Mouse (Mus musculus): ENCODE data around the gene Chrng. TPM values are rescaled to one million over a fixed set of nuclear protein-coding genes. Genes with fewer than 3 reads are reported as not detected.

Gene Chrng
- polyA plus RNA-seq, 1 experiment from 2014 or later, result 5.7 TPM

- H3K4me1 ChIP-seq (ENCODE audit: control insufficient read depth, insufficient read depth, low read length), result peaks cover 3% of the 10 kb centered on the region; the same call in 1 of the 2 replicates
- ATAC-seq (ENCODE audit: insufficient read depth, low FRiP score), result 0 out of 2 replicates have a peak, but pooled peaks have one; percentile 25
- H3K27ac ChIP-seq (ENCODE audit: low read length), result no peak overlapping the region
- peak overlapping the region; percentile 72 for H3K9ac ChIP-seq (ENCODE audit: low read length)
- H3K36me3 ChIP-seq (ENCODE audit: control insufficient read depth, insufficient read depth, low read length), result no peaks in the 10 kb centered on the region
- peak overlapping the region; percentile 60 for H3K4me3 ChIP-seq (replicated peaks; ENCODE audit: low read length)
- peak overlapping the region; percentile 98 for H3K4me2 ChIP-seq (ENCODE audit: low read depth, low read length)
- under 1% methylated on average over 15 of the region's 15 CpGs for WGBS
- H3K27me3 ChIP-seq (ENCODE audit: control insufficient read depth, insufficient read depth, low read length), result peaks cover 42% of the 10 kb centered on the region
- no peaks in the 10 kb centered on the region for H3K9me3 ChIP-seq (replicated peaks; ENCODE audit: control insufficient read depth, low read length)
Measured at GRCm38 (mm10) chr1:87187037-87187355, 17.5 kb upstream of the Chrng start.

- Histone ChIP-seq H3K27ac (ENCODE audit: low read length) (no peak within 1 kb of the TSS), H3K4me1 (ENCODE audit: control insufficient read depth, insufficient read depth, low read length) (no peaks in the 10 kb centered on the region; the same call in 1 of the 2 replicates), H3K4me3 (replicated peaks; ENCODE audit: low read length) (no peak within 1 kb of the TSS), H3K9me3 (replicated peaks; ENCODE audit: control insufficient read depth, low read length) (no peaks in the 10 kb centered on the region), H3K9ac (ENCODE audit: low read length) (no peak within 1 kb of the TSS), H3K4me2 (ENCODE audit: low read depth, low read length) (no peak within 1 kb of the TSS), H3K36me3 (ENCODE audit: control insufficient read depth, insufficient read depth, low read length) (no peaks in the 10 kb centered on the region), H3K27me3 (ENCODE audit: control insufficient read depth, insufficient read depth, low read length) (peaks cover 21% of the 10 kb centered on the region)
- 23% methylated on average over 4 of the region's 4 CpGs for WGBS
- ATAC-seq (ENCODE audit: insufficient read depth, low FRiP score), result no peak
Measured at GRCm38 (mm10) chr1:87190429-87190828, 14.0 kb upstream of the Chrng start, which contains the start of gene Chrnd. Gene Chrnd, plus strand, starts transcription at chr1:87190607.

- no peaks in the 10 kb centered on the region for H3K9me3 ChIP-seq (replicated peaks; ENCODE audit: control insufficient read depth, low read length)
- H3K27ac ChIP-seq (ENCODE audit: low read length), result no peak overlapping the region
- H3K36me3 ChIP-seq (ENCODE audit: control insufficient read depth, insufficient read depth, low read length), result no peaks in the 10 kb centered on the region
- H3K4me1 ChIP-seq (ENCODE audit: control insufficient read depth, insufficient read depth, low read length), result no peaks in the 10 kb centered on the region
- H3K4me2 ChIP-seq (ENCODE audit: low read depth, low read length), result no peak overlapping the region
- H3K27me3 ChIP-seq (ENCODE audit: control insufficient read depth, insufficient read depth, low read length), result no peaks in the 10 kb centered on the region
- H3K9ac ChIP-seq (ENCODE audit: low read length), result no peak overlapping the region
- 76% methylated on average over 9 of the region's 9 CpGs for WGBS
- ATAC-seq (ENCODE audit: insufficient read depth, low FRiP score), result no peak
- no peak overlapping the region for H3K4me3 ChIP-seq (replicated peaks; ENCODE audit: low read length)
Measured at GRCm38 (mm10) chr1:87197296-87197695, 7.2 kb upstream of the Chrng start.

GRCm38 (mm10) chr1:87198119-87199065 is 6.1 kb upstream of the Chrng start:
- no peak overlapping the region for H3K4me2 ChIP-seq (ENCODE audit: low read depth, low read length)
- 74% methylated on average over 12 of the region's 12 CpGs for WGBS
- no peaks in the 10 kb centered on the region for H3K4me1 ChIP-seq (ENCODE audit: control insufficient read depth, insufficient read depth, low read length)
- no peaks in the 10 kb centered on the region for H3K9me3 ChIP-seq (replicated peaks; ENCODE audit: control insufficient read depth, low read length)
- no peak overlapping the region for H3K4me3 ChIP-seq (replicated peaks; ENCODE audit: low read length)
- no peaks in the 10 kb centered on the region for H3K36me3 ChIP-seq (ENCODE audit: control insufficient read depth, insufficient read depth, low read length)
- H3K9ac ChIP-seq (ENCODE audit: low read length), result no peak overlapping the region
- no peak for ATAC-seq (ENCODE audit: insufficient read depth, low FRiP score)
- H3K27me3 ChIP-seq (ENCODE audit: control insufficient read depth, insufficient read depth, low read length), result no peaks in the 10 kb centered on the region
- no peak overlapping the region for H3K27ac ChIP-seq (ENCODE audit: low read length)

GRCm38 (mm10) chr1:87200811-87201210 is 3.6 kb upstream of the Chrng start:
- ATAC-seq (ENCODE audit: insufficient read depth, low FRiP score), result no peak
- Histone ChIP-seq H3K4me3 (replicated peaks; ENCODE audit: low read length) (no peak overlapping the region), H3K27me3 (ENCODE audit: control insufficient read depth, insufficient read depth, low read length) (peaks cover 3% of the 10 kb centered on the region; the same call in 1 of the 2 replicates), H3K9me3 (replicated peaks; ENCODE audit: control insufficient read depth, low read length) (no peaks in the 10 kb centered on the region), H3K36me3 (ENCODE audit: control insufficient read depth, insufficient read depth, low read length) (no peaks in the 10 kb centered on the region), H3K4me1 (ENCODE audit: control insufficient read depth, insufficient read depth, low read length) (0 out of 2 replicates have a peak, but pooled peaks cover 4% of the 10 kb centered on the region), H3K4me2 (ENCODE audit: low read depth, low read length) (no peak overlapping the region), H3K27ac (ENCODE audit: low read length) (no peak overlapping the region), H3K9ac (ENCODE audit: low read length) (no peak overlapping the region)
- WGBS, result 31% methylated on average over 2 of the region's 2 CpGs

GRCm38 (mm10) chr1:87201848-87202247 is 2.6 kb upstream of the Chrng start:
- H3K4me1 ChIP-seq (ENCODE audit: control insufficient read depth, insufficient read depth, low read length), result 0 out of 2 replicates have a peak, but pooled peaks cover 5% of the 10 kb centered on the region
- H3K9ac ChIP-seq (ENCODE audit: low read length), result no peak overlapping the region
- H3K4me3 ChIP-seq (replicated peaks; ENCODE audit: low read length), result no peak overlapping the region
- WGBS, result 26% methylated on average over 1 of the region's 1 CpGs
- no peaks in the 10 kb centered on the region for H3K9me3 ChIP-seq (replicated peaks; ENCODE audit: control insufficient read depth, low read length)
- no peak for ATAC-seq (ENCODE audit: insufficient read depth, low FRiP score)
- no peak overlapping the region for H3K27ac ChIP-seq (ENCODE audit: low read length)
- no peaks in the 10 kb centered on the region for H3K36me3 ChIP-seq (ENCODE audit: control insufficient read depth, insufficient read depth, low read length)
- peaks cover 11% of the 10 kb centered on the region; the same call in 1 of the 2 replicates for H3K27me3 ChIP-seq (ENCODE audit: control insufficient read depth, insufficient read depth, low read length)
- H3K4me2 ChIP-seq (ENCODE audit: low read depth, low read length), result no peak overlapping the region

- Histone ChIP-seq H3K36me3 (ENCODE audit: control insufficient read depth, insufficient read depth, low read length) (no peaks in the 10 kb centered on the region), H3K27ac (ENCODE audit: low read length) (no peak overlapping the region), H3K9me3 (replicated peaks; ENCODE audit: control insufficient read depth, low read length) (no peaks in the 10 kb centered on the region), H3K4me3 (replicated peaks; ENCODE audit: low read length) (no peak overlapping the region), H3K27me3 (ENCODE audit: control insufficient read depth, insufficient read depth, low read length) (peaks cover 18% of the 10 kb centered on the region; the same call in 1 of the 2 replicates), H3K4me2 (ENCODE audit: low read depth, low read length) (no peak overlapping the region), H3K9ac (ENCODE audit: low read length) (no peak overlapping the region), H3K4me1 (ENCODE audit: control insufficient read depth, insufficient read depth, low read length) (0 out of 2 replicates have a peak, but pooled peaks cover 5% of the 10 kb centered on the region)
- 78% methylated on average over 5 of the region's 5 CpGs for WGBS
- no peak for ATAC-seq (ENCODE audit: insufficient read depth, low FRiP score)
Measured at GRCm38 (mm10) chr1:87203779-87204178, 678 bp upstream of the Chrng start.

- Histone ChIP-seq H3K36me3 (ENCODE audit: control insufficient read depth, insufficient read depth, low read length) (no peaks in the 10 kb centered on the region), H3K27ac (ENCODE audit: low read length) (no peak overlapping the region), H3K4me3 (replicated peaks; ENCODE audit: low read length) (no peak overlapping the region), H3K9me3 (replicated peaks; ENCODE audit: control insufficient read depth, low read length) (no peaks in the 10 kb centered on the region), H3K9ac (ENCODE audit: low read length) (no peak overlapping the region), H3K4me1 (ENCODE audit: control insufficient read depth, insufficient read depth, low read length) (0 out of 2 replicates have a peak, but pooled peaks cover 5% of the 10 kb centered on the region), H3K4me2 (ENCODE audit: low read depth, low read length) (no peak overlapping the region), H3K27me3 (ENCODE audit: control insufficient read depth, insufficient read depth, low read length) (peaks cover 18% of the 10 kb centered on the region; the same call in 1 of the 2 replicates)
- WGBS, result 55% methylated on average over 6 of the region's 6 CpGs
- no peak for ATAC-seq (ENCODE audit: insufficient read depth, low FRiP score)
Measured at GRCm38 (mm10) chr1:87205038-87205437, 581 bp downstream of the Chrng start.

GRCm38 (mm10) chr1:87205502-87205901 is 1.0 kb downstream of the Chrng start:
- WGBS, result 36% methylated on average over 3 of the region's 3 CpGs
- no peak for ATAC-seq (ENCODE audit: insufficient read depth, low FRiP score)

More at GRCm38 (mm10) chr1:87205502-87205901, 1.0 kb downstream of the Chrng start:
- 0 out of 2 replicates have a peak, but pooled peaks cover 5% of the 10 kb centered on the region for H3K4me1 ChIP-seq (ENCODE audit: control insufficient read depth, insufficient read depth, low read length)
- H3K4me2 ChIP-seq (ENCODE audit: low read depth, low read length), result no peak overlapping the region
- H3K27ac ChIP-seq (ENCODE audit: low read length), result no peak overlapping the region
- no peaks in the 10 kb centered on the region for H3K9me3 ChIP-seq (replicated peaks; ENCODE audit: control insufficient read depth, low read length)
- H3K4me3 ChIP-seq (replicated peaks; ENCODE audit: low read length), result no peak overlapping the region
- H3K9ac ChIP-seq (ENCODE audit: low read length), result no peak overlapping the region
- H3K36me3 ChIP-seq (ENCODE audit: control insufficient read depth, insufficient read depth, low read length), result no peaks in the 10 kb centered on the region
- H3K27me3 ChIP-seq (ENCODE audit: control insufficient read depth, insufficient read depth, low read length), result peaks cover 18% of the 10 kb centered on the region; the same call in 1 of the 2 replicates
